Mouse (Mus musculus) WW6 (cell line): ENCODE measurements at regions not wholly inside any gene's neighbourhood (a gene's known extent, or its start where the extent isn't known, plus 50 kb on each side); places are given as distances from the start of the nearest gene placed in this dataset.

Experiments used
- DNase-seq: peaks from one replicate; pipeline ENCODE4 v3.0.0-alpha.2; 2013; ENCODE audit warnings: low read depth, low spot score

GRCm38 (mm10) chr2:171333816-171334757 is 602.5 kb downstream of the Dok5 start:
- no peak for DNase-seq

GRCm38 (mm10) chr2:171332826-171333225 is 601.2 kb downstream of the Dok5 start:
- DNase-seq = no peak

GRCm38 (mm10) chr2:171331529-171331928 is 599.9 kb downstream of the Dok5 start:
- DNase-seq = no peak

DNA sequence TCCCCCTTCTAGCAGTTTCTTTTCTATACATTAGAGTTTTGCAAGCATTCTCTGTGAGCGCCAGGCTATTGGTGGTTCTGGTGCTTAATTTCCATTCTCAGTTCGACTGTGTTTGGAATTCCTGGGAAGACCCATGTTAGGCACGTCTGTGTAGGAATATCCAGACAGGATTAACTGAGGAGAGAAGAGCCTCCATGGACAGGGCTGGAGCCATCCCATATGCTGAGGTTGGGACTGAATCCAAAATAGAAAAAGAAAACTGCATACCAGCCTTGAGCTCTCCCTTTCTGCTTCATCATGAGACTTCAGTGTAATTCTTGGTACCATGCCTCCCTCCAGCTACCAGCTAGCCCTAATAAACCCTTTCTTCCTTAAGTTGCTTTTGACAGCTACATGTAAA is 595.3 kb downstream of the Dok5 start:
- no peak for DNase-seq

DNA sequence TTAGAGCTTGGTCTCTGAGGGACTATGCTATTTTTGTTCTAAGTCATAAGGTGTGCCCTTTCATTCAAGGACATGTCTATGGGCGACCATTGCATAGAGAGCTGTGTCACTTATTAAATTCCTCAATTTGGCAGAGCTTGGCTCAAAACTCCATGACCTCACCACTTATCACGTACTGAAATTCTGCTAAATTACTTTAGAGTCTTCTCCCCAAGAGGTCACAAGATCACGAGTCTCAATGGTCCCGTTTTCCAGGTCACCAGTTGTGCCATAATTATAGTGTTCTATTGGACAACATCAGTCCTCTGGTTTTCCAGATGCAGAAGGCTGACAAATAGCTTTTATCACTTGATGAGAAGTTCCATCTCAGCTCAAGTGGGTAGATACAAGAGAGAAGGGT is 576.9 kb downstream of the Dok5 start:
- DNase-seq = no peak

DNA sequence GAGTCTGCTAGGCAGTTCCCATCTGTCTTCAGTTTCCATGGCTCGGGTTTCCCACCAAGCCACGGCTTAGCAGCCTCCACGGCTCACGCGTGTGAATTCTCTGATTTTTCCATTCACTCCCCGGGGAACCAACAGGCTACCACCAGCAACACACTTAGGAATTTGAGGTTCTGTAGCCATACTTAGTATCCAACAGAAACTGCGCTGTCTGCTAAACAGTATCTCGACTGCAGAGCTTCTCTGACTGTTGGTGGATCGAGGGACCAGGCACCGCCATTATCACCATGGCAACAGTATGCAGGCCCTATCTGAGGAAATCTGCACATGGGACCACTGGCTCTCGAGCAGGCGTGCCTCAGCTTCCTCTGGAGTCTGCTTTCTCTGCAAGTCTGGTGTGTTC is 574.4 kb downstream of the Dok5 start:
- DNase-seq = peak; percentile 16

DNA sequence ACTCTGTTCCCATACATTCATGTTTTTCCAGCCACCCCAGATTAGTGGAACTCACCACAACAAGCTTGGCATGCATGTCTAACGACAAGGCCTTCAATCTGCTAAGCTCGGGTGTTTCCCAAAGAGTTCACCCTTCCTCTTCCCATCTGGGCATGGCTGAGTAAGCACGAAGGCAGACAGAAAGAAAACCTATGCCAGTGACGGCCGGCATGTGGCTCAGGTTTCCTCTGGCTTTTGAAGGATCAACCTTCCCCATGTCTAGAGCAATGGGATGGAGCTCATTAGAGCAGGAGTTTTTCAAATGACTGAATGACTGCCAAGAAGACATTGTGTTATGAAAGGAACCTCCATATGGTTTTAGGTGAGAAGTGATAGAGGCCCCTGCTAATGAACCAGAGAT is 566.9 kb downstream of the Dok5 start:
- DNase-seq = no peak

GRCm38 (mm10) chr2:171295603-171296002 is 564.0 kb downstream of the Dok5 start:
- no peak for DNase-seq

DNA sequence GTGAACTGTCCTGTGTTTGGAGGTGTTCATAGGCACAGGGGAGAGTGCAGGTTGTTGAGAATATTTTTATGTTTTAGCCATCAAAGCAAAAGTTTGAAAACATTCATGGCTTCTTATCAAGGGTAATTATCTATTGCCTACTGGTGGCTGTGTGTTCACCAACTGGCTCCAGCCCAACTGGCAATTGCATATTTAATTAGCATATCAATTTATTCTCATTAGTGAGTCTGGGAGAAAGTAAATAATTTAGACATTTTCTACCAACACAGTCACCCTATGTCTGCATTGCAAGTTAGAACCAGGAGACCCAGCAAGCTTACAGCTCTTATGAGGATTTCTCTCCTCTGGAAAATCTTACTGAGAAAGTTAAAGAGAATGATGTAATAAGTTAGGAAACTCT is 561.0 kb downstream of the Dok5 start:
- no peak for DNase-seq

GRCm38 (mm10) chr2:171285719-171286394 is 554.2 kb downstream of the Dok5 start:
- DNase-seq = no peak

- DNase-seq = no peak
Measured at GRCm38 (mm10) chr2:171280132-171280531, 548.5 kb downstream of the Dok5 start.

GRCm38 (mm10) chr2:171279319-171279718 is 547.7 kb downstream of the Dok5 start:
- DNase-seq = no peak

DNA sequence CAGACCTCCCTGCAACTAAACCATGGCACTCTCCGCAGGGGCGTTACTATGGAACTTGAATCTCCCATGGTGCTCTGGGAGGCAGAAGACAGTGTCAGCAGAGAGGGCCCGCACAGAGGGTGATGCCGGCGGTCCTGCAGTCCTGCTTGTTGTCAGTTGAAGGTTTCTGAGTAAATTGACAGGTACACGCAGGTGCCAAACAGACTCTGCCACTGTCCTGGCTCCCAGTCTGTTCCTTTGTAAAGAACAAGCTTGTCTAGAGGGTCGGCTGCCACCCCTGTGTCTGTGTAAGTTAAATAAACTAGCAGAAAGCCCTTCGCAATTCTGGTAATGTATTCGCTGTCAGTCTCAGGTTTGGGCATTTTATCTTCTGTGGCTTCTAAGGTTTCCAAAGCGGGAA is 521.6 kb downstream of the Dok5 start:
- DNase-seq = no peak

- no peak for DNase-seq
Measured at GRCm38 (mm10) chr2:171245391-171245790, 513.8 kb downstream of the Dok5 start.

GRCm38 (mm10) chr2:171242356-171242755 is 510.7 kb downstream of the Dok5 start:
- no peak for DNase-seq

- no peak for DNase-seq
Measured at GRCm38 (mm10) chr2:171237276-171237960, 505.8 kb downstream of the Dok5 start.

DNA sequence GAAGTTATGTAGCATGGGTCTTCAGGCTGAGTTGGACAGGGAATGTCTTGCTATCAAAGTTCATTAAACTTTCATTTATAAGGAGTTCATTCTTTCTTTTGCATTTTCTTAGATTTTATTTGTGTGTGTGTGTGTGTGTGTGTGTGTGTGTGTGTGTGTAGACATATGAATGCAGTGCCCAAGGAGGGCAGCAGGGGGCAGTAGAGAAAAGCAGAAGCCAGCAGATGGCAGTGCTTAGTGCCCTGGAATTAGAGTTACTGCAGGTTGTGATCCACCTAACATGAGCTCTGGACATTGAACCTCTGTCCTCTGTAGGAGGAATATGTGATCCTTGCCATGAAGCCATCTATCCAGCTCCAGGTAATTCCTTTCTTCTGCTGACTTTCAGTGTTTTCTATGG is 501.2 kb downstream of the Dok5 start:
- DNase-seq = no peak

- no peak for DNase-seq
Measured at GRCm38 (mm10) chr2:171231288-171232050, 499.9 kb downstream of the Dok5 start.

- DNase-seq = no peak
Measured at GRCm38 (mm10) chr2:171230536-171230935, 498.9 kb downstream of the Dok5 start.

DNA sequence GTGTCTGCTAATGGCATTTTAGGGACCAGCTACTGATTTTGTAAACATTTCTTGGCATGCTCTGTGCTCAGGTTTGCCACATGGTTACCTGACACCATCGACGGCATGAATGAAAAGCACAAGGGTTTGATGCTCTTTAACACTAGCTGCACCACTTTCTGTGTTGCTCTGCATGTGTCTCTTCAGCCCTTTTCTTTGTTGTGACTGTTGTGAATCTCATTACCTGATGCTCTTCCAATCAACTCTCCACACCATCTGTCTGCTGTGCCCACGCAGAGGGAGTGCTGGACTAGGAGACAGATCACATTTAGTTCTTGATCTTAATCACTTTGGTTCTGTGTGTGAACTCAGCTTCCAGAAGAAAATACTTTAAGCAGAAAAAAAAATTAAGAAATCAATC is 496.6 kb downstream of the Dok5 start:
- DNase-seq = no peak

GRCm38 (mm10) chr2:171213792-171214191 is 482.2 kb downstream of the Dok5 start:
- DNase-seq = no peak

- DNase-seq = no peak
Measured at GRCm38 (mm10) chr2:171196472-171196871, 464.9 kb downstream of the Dok5 start.
